Mouse (Mus musculus) spleen, adult 2 months (tissue): ENCODE results near the gene Slc12a8.

Experiments
- CTCF ChIP-seq: fragments of 200-500 bp; IDR thresholded peaks from 2 replicates; pipeline ENCODE4 v1.5.1; 2011; ENCODE audit warnings: mild to moderate bottlenecking, inconsistent platforms; ENCODE audit not compliant: insufficient read depth, insufficient read length, insufficient replicate concordance; ENCODE audit errors: extremely low read depth
- POLR2A ChIP-seq: fragments of 200-500 bp; IDR thresholded peaks from 2 replicates; pipeline ENCODE4 v1.6.1; 2011; ENCODE audit warnings: low read depth, low read length, inconsistent platforms

- TF ChIP-seq POLR2A (no peak), CTCF (no peak)
Observed at GRCm38 (mm10) chr16:33675848-33676184, 158.7 kb downstream of the Slc12a8 start.
